Mouse (Mus musculus) T-helper 1 cell (primary cell): ENCODE results near the gene Nlgn2.
"Not testable (repeated sequence)": the region's sequence is repeated elsewhere in the genome, so short reads cannot be mapped to it uniquely, and the experiment has no call there.

Experiments
- in situ Hi-C: fragments of 300-600 bp; cut with MboI, MseI; formaldehyde crosslinking; loops from one replicate; pipeline ENCODE4 v1.15.1; 2025; ENCODE audit warnings: high pct_unique_total_duplicates

Gene Nlgn2

DNA sequence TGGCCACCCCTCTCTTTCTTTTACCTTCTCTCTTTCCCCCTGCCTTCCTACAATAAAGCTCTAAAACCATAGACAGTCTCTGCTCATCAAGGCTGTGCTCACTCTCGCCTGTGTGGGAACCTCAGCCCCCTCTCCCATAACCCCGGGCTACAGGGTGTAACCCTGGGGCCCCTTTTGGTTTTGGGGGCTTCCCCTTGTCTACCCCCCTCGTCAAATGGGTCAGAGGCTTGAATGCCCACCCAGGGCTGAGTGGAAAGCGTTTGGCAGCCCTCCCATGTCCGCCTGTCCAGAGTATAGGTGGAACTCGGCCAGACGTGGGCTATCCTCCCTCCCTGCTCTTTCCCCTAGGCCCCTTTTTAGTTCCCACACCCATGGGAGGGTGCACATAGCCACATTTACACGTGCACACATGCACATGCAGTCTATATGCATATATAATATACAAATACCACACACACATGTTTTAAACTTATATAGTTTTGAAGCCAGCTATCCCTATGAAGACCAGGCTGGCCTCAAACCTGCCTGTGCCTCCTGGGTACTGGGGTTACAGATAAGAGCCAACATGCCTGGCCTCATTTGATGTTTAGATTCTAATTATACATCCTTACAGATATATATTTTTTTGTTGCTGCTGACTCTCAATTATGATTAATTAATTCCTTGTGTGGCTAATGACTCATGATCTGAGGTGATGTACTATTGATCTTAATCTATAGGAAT is 26.7 kb upstream of the Nlgn2 start:
- in situ Hi-C loops: no loop called here

DNA sequence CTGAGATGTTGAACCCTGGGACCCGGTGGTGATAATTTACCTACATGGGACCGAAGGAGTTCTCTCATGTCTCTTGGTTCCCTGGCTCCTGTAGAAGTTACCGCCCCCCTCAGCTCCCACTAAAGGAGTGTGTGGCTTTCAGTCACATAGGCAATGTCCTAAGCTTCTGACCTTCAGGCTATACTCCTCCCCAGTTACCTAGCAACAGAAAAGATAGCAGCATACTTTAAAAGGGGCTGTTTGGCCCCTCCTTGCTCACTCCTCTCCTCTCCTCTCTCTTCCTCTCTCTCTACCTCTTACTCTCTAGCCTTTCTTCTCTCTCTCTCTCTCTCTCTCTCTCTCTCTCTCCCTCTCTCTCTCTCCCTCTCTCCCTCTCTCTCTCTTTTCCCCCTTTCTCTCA is 26.1 kb upstream of the Nlgn2 start:
- in situ Hi-C loops: not testable (repeated sequence)

DNA sequence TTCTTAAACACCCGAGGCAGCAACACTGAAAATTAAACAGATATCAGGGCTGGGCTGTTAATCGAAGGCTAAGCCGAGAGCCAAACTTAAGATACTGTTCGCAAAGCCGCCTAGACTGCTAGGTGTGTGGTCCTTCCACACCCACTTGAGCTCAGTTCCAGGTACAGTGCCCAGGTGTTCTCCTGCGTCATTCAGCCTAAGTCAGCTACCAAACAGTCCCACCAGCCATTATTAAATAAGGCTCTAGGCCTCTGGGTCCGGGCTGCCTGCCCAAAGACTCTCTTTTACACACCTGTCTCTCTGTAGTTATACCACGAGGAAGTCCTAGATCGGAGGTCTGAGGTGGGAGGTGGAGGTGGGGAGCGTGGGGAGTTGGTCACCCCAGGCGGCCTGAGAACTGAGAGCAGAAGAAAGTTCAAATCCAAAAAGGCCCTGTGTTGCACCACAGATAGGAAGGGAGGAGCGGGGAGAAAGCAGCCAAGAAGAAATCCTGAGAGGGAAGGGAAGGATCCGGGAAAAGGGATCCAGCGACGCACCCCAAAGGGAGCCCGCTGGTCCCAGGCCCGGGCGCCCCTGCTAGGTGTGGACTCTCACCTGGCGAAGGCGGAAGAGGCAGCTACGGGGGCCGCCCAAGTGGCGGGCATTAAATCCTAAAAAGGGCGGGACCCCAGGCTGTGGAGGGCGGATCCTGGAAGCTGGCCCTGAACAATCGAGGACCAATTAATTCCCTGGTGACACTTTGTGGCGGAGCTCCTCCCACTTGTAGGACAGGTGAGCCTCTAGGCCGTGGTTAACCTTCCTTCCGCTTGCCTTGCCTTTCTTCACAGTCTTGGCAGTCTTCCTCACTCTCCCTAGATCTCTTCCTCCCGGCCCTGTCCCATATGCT is 20.8 kb upstream of the Nlgn2 start, which contains the start of gene Tnk1:
Gene Tnk1 (minus strand): TSS at position 618 of the 886 bp plus-strand sequence.
- in situ Hi-C loops: no loop called here

DNA sequence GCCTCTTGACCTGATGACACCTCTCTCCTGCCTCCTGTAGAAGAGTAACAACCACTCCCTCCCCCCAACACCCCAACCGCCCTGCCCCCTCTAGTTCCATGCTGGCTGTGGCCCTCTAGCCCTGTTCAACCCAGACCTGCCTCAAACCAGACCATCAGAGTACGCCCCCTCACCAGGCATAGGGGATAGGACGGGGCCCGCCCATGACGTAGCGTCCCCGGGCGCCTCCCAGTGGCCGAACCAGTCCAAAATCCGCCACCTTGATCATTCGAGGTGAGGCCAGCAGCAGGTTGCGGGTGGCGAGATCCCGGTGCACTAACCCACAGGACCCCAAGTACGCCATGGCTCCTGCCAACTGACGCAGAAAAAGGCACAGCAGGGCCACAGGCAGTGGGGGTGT is 17.8 kb upstream of the Nlgn2 start:
- in situ Hi-C loops: no loop called here

DNA sequence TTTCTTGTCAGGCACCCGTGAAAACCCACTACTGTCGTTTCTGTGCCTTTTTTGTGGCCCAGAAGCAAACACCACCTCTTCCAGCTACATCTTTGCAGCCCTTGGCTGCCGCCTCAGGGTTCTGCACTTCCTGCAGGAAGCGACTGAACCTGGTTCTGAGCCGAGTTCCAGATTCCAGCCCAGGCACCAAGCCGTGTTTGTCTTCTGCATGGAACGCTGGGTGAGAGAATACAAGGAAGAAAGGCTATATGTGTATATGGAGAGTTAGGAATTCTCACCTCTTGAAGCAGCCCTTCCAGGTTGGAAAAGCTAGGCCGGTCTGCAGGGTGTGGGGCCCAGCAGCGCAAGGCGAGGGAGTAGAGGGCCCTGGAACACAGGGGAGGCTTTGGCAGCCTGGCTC is 17.1 kb upstream of the Nlgn2 start:
- in situ Hi-C loops: no loop called here

DNA sequence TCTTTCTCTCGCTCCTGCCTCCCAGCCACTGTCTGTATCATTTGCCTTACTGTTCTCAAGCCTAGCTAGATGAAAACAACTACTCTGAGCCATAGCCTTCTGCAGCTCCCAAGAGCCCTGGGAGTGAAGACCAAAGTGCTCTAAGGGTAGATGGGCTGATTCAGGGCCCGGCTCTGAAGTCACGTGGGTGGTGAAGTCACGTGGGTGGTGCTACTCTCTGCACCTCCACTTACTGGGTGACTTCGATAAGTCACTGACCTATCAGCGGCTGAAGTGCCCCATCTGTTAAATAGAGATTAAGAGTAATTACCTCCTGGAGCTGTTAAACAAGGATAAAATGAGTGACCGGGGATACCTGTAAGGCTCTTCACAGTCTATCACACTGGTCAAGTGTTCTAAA is 16.4 kb upstream of the Nlgn2 start:
- in situ Hi-C loops: no loop called here

DNA sequence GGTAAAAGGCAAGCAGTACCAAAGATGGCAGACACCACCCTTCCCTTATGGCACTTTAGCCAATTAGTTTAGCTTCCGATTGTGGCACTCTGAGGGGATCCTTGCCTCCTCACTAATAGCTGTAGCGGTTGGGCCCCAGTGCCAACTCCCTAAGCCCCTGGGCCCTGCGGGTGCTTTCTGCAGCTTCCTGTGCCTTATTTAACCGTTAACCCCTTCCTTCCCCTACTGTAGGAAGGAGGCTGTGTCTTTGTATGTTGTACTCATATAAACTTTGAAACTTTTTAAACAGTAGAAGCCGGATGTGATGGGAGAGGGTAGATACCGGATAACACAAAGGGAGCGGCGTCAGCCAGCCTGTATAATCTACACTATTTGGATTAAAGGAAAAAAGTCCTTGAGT is 13.2 kb upstream of the Nlgn2 start:
- in situ Hi-C loops: no loop called here

DNA sequence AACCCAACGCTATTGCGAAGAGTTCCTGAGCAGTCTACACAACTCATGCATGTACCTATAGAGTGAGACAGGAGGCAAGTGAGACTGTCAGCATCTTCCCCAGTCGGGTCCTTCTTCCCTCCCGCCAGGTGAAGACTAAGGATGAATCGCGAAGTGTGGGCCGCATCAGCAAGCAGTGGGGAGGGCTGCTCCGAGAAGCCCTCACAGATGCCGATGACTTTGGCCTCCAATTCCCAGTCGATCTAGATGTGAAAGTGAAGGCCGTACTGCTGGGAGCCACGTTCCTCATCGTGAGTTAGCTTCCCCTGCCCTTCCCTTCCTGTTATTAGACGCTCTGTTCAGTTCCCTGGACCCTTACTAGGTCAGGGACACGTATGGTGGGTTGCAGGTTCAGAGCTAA is 12.3 kb upstream of the Nlgn2 start:
- in situ Hi-C loops: no loop called here

DNA sequence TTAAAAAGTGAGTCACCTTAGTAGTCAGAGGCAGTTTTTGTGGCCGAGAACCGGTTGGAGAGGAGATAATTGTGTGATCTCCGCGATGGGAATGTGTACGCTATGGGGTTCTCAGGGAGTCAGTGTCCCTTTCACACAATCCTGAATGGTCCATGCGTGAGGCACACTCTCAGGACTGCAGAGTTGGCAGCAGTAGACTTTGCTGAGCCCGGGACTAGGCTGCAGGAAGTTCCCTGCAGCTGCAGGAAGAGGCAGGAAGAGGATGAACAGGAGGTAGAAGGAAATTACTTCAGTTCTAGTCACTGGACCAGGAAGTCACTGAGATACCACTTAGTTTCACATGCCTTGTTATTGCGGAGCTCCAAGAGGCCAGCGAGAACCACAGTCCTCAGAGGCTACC is 11.5 kb upstream of the Nlgn2 start:
- in situ Hi-C loops: no loop called here

DNA sequence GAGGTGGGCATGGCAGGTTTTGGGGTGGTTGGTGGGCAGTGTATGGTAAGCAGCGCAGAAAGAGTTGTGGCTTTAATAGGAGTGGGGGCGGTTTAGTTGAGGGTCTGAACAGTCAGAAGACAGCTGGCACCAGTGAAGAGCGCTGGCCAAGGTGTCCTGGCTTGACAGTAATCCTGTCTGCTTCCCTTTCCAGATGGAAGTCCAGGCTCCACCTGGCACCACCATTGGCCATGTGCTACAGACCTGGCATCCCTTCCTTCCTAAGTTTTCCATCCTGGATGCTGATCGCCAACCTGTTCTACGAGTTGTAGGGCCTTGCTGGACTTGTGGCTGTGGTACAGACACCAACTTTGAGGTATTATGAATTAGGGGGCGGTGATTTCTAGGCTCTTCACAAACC is 10.4 kb upstream of the Nlgn2 start:
- in situ Hi-C loops: no loop called here

DNA sequence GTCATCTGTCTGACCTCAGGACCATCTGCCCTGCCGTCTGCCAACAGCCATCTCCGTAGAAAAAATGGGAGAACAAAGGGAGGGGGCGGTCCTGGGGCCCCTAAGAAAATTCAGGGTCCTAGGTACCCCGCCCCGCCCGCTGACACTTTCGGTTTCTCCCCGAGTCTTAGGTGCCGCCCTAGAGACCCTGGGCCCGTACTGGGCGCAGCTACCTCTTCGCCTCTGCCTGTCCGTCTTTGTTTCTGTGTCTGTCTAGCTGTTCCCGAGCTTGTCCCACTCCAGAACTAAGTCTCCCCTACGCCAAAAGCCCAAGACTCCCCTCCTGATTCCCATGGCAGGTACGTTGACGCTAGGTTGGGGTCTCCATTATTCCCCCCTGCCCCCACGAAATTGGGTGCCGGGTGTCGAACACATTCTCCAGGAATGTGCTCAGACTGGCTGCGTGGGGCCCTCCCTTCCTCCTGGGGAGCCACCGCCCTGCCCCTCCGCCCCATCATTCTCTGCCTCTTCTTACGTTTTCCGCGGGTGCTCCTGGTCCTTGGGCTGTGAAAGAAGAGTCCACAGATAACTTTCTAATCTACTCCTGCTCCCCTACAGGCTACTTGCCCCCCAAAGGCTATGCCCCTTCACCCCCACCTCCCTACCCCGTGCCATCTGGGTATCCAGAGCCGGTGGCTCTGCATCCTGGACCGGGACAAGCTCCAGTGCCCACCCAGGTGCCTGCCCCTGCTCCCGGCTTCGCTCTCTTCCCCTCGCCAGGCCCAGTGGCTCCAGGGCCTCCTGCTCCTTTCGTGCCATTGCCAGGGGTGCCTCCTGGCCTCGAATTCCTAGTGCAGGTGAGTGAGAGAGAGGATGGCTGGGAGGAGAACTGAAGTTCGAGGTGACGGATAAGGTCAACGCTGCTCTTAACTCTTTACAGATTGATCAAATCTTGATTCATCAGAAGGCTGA is 9.4 kb upstream of the Nlgn2 start:
- in situ Hi-C loops: no loop called here

DNA sequence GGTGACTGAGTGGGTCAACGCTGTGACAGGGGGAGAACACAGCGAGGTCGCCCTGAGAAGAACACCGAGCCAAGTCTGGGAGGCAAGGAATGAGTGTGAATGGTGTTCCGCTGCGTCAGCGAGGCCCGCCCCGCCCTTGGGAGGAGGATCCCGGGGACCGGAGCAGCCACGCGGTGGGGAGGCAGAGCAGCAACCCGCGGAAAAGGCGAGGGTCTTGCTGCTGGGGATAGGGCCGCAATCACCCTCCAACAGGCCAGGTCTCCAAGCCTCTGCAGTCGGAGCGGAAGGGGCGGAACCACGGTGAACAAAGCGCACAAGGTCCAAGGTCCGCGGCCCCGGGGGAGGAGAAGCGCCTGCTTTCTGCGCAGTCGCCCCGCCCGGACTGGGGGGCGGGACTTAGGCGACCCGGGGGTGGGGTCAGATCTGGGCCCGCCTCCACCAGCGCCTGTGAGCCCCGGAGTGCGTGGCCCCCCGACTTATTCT is 8.7 kb upstream of the Nlgn2 start, which contains the start of gene Plscr3:
Gene Plscr3 (plus strand): TSS at position 179 of the 483 bp plus-strand sequence.
- in situ Hi-C loops: no loop called here

DNA sequence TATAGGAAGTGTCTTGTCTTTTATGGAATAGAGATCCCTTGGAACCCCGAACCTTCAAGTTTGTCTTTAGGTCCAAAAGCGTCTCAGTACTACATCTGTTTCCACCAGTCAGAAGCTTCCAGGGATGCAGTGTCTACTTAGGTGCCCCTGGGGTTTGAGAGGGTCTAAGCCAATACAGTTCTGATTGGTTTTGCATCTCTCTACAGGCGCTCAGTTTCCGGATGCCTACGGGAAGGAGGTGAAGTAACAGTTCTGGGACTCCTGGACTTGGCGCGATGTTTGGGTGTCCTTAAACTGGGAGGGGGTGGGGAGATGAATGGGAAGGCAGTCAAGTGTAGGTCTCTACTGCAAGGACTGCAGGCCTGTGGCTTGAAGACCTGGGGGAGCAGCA is 1.1 kb upstream of the Nlgn2 start:
- in situ Hi-C loops: no loop called here

DNA sequence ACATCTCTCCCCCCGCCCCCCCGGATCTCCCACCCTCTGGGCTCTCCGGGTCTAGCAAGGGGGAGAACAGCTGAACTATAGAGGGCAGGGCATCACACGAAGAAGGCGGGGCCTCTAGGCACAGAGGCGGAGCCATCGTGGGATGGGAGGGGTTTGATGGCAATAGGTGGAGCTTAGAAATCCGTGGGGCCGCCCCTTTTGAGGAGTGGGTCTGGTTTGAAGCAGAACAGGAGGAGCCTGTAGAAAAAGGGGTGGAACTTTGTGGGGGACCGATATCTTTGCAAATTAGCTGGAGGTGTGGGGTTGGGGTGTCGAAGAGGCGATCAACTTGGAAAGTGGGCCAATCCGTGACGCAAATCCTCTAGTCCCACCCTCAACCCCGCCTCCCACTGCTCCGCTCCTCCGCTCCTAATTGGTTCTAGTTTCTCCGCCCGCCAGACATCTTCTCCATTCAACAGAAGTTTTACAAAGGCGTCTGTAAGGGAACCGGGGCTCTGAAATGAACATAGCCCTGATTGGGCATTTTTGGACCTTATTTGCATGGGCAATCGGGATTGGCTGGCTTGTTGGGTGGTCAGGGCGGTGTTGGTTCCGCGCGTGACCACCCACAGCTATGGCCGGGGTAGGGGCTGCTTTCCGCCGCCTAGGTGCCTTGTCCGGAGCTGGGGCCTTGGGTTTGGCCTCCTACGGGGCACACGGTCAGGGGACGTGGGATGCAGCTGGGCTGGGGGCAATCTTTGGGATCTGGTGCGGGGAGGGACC is 549 bp upstream of the Nlgn2 start, which contains the start of gene Tmem256:
Gene Tmem256 (plus strand): TSS at position 563 of the 762 bp plus-strand sequence.
- in situ Hi-C loops: no loop called here

DNA sequence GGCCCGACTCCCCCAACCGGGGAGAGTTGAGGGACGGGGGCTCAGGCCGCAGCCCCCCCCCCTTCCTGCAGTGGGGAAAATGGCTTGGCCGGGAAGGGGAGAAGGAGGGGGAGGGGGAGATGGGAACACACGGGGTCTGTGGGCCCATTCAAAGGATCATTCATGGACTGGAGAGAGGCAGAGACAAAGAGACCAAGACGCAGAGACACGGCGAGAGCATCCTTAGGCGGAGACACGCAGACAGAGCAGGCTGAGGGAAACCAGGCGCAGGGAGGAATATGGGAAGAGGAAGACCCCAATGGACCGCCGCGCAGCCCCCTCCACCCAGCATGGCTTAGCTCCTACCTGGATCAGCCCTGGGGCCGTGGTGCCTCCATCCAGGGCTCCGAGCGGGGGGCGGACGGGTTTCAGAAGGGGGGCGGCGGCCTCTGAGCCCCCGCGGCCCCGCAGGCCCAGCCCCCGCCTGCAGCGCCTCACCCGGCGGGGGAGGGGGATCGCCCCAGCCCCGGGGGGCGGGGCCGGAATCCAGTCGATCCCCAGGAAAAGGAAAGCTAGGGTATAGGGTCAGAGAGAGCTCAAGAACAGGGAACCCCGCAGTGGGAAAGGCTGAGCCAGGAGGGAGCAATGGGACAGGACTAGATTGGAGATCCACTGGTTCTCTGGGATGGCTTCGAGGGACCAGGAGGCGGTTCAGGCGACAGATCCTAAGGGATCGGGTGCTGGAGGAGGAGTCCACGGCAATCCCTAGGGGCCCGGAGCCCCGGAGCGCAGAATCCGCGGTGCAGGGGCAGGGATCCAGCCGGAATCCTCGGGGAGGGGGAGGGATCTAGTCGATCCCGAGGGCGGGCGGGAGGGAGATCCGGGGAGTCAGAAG is 644 bp downstream of the Nlgn2 start:
- in situ Hi-C loops: no loop called here

DNA sequence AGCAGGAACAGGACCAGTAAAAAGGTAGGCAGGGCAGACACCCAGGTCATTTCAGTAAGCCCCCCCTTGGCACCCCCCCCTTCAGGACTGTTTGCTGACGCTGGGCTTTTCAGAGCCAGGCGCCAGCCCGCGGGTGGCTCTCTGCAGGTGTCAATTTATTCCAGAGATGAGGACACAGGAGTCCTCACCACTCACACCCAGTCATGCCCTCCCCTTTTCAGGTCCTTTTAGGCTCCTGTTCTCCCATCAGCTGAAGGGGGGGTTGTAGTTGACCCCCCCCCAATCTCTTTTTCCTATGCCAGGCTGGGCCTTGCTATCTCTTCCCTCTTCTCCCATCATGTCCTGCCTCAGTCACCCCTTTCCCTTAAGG is 1.6 kb downstream of the Nlgn2 start:
- in situ Hi-C loops: no loop called here

DNA sequence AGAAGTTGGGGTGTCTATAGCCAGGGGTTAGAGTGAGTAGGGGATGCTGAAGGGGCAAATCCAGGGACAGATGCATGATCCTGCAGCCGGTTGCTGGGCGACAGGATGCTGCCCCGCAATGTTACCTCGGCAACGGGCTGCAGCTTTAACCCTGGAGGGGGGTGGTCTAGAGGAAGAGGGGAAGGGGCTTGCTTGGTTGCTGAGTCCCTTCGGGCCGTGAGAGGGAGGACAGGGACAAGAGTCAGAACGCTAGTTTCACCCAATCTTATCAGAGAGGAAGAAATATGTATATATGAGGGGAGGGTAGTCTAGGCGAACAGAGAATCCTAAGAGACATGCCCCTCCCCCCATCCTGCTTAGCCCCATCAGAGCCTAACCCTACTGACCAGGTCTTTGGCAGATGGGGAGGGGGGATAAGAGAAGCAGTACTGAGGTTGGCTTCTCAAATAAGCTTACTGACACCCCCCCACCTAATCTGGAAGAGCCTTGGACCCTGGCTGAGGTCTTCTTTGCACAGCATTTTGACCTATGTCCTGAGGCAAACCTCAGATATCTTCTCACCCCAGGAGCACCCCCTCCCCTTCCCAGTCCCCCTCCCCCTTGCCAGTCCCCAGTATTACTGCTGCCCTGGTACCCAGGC is 2.1 kb downstream of the Nlgn2 start:
- in situ Hi-C loops: no loop called here

DNA sequence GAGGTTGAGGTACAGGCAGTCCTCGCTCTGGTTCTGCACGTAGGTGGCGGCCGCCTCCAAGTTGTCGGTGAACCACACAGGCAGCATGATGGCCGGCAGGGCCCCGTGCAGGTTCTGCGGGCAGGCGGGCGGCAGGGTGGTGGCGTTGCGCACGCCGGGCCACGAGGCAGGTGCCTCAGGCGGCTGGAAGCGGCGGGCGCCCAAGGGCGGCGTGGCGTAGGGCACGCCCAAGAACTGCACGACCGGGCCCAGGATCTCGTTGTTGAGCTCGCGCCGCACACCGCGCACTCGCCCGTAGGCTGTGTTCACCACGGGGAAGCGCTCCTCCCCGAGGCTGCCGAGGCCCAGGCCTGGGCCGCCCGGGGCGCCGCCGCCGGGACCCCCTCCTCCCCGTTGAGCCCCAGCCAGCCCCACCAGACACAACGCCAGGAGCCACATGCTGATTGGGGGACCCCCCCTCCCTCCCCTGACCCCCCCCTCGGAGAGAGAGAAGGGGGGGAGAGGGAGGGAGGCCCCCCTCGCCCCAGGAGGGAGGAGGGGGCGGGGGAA is 3.5 kb downstream of the Nlgn2 start:
- in situ Hi-C loops: no loop called here

DNA sequence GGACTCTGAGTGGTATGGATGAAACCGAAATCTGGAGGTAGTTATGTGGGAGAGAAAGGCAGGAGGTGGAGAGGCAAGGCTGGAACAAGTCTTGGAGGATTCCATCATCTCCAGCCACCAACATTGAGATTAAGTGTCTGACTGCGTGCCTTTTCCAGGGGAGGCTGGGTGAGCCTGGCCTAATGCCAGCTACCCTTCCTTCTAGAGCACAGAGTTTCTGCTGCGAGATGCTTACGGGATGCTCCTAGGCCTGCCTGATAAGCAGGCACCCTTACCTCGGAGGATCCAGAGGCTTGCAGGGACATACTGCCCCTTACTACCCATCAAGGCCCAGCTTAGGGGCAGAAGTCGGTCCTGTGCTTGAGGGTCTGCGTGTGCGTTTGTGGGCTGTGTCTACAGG is 4.0 kb downstream of the Nlgn2 start:
- in situ Hi-C loops: no loop called here
